Mouse (Mus musculus) CD4-positive naive resting alpha-beta T cell, adult 57 days (primary cell): ENCODE data around the gene Gm10073. TPM values are rescaled to one million over a fixed set of nuclear protein-coding genes. Genes with fewer than 3 reads are reported as not detected.

ENCODE experiments used
- total RNA-seq: library from RNA; stranded (reverse); gene quantifications from one replicate; pipeline ENCODE4 v1.2.4, GENCODE M21; 2023

Gm10073 gene
- 536 TPM for total RNA-seq

GRCm38 (mm10) chr8:106573168-106573567, at the start of gene Gm10073:
Gene Gm10073, minus strand, starts transcription at chr8:106573461.

GRCm38 (mm10) chr8:106603131-106603819, 30.0 kb upstream of the Gm10073 start, which contains the start of gene Cdh1:
Gene Cdh1, plus strand, starts transcription at chr8:106603351.

Other genes with a start within 250 kb of the Gm10073 start
- 0.41 TPM for gene Smpd3, start 235.5 kb downstream of the Gm10073 start, total RNA-seq
- 6.0 TPM for gene Zfp90, start 158.1 kb downstream of the Gm10073 start, total RNA-seq
- gene 6030452D12Rik, start 72.9 kb downstream of the Gm10073 start, total RNA-seq, result not detected
- gene Cdh3, start 62.6 kb downstream of the Gm10073 start, total RNA-seq, result 0.12 TPM
- gene Cdh1, start 29.9 kb upstream of the Gm10073 start, total RNA-seq, result 0.62 TPM
- 20.7 TPM for gene Tango6, start 109.6 kb upstream of the Gm10073 start, total RNA-seq